Mouse (Mus musculus): ENCODE data around the gene Cd6.

GRCm38 (mm10) chr19:10790323-10790722 is 39.5 kb downstream of the Cd6 start:
- no peak for TF ChIP-seq E2F4 (IDR thresholded peaks at IDR 0.05; ENCODE audit: borderline replicate concordance, low read depth, low read length)
- no peak for TF ChIP-seq POLR2A (IDR thresholded peaks at IDR 0.05; ENCODE audit: control insufficient read depth in 1 of 2, insufficient read depth in 1 of 2, low read depth in 1 of 2, low read length in 2 of 2, poor library complexity in 1 of 2)
- no peak for TF ChIP-seq EP300 (IDR thresholded peaks at IDR 0.05; ENCODE audit: low read depth in 1 of 2, low read length in 2 of 2)
- TF ChIP-seq RCOR1 (IDR thresholded peaks at IDR 0.05; ENCODE audit: low read depth, low read length): no peak
- no peak for TF ChIP-seq ZC3H11A (IDR thresholded peaks at IDR 0.05; ENCODE audit: low read depth, low read length)
- no peak for TF ChIP-seq BHLHE40 (IDR thresholded peaks at IDR 0.05; ENCODE audit: borderline replicate concordance, low read depth, low read length)
- no peak for TF ChIP-seq UBTF (IDR thresholded peaks at IDR 0.05; ENCODE audit: borderline replicate concordance, insufficient read depth, low read depth, low read length)
- no peak for TF ChIP-seq JUND (IDR thresholded peaks at IDR 0.05; ENCODE audit: low read depth, low read length)
- TF ChIP-seq ZKSCAN1 (IDR thresholded peaks at IDR 0.05; ENCODE audit: low read depth, low read length): no peak
- no peak for TF ChIP-seq CTCF (IDR thresholded peaks at IDR 0.05 in 2 of 3, conservative IDR thresholded peaks at IDR 0.05 in 1 of 3; ENCODE audit: control insufficient read depth in 1 of 3, insufficient read depth in 1 of 3, low read depth in 2 of 3, low read length in 3 of 3, poor library complexity in 1 of 3, severe bottlenecking in 1 of 3)
